Mouse (Mus musculus) T-helper 2 cell (primary cell): Measurements from ENCODE around the gene Syt17.

Source experiments
- in situ Hi-C: fragments of 300-600 bp; cut with MboI, MseI; formaldehyde crosslinking; loops from one replicate; pipeline ENCODE4 v1.15.1; 2025; ENCODE audit warnings: high pct_unique_total_duplicates

Syt17 gene

DNA sequence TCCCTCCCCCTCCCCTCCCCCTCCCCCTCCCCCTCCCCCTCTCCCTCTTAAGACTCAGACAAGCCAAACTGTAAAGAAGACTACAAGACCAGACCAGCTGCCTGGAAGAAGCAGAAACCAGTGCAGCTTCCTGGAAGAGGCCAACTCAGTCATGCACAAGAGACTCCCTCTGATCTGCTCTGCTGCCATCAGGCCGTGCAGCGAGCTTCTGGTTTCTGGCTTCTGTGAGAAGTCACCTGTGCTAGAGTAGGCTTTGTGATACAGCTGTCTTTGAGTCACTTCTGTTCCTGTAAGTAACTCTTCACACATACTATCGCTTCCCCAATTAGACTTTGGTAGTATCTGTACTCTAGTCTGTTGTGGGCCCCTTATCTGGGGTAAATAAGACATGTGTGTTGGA, 68.0 kb downstream of the Syt17 start:
- in situ Hi-C loops, result no loop called here

DNA sequence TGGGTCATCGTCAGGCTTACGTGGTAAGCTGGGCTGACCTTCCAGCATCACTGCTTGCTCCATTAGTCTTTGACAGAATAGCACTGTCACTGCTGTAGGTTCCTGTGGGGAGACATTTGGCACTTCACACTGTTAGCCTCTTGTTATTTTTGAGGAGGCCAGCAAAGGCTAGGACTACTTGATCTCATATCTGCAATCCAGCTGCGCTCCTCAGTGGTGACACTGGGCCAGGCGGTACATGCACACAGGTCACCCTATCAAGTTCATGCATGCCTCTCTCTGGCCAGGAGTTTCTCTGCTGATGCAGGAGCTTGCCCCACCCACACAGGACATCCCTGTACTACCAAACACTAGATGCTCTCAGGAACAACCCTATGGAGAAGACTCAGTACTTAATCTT, 71.4 kb downstream of the Syt17 start:
- in situ Hi-C loops, result no loop called here

DNA sequence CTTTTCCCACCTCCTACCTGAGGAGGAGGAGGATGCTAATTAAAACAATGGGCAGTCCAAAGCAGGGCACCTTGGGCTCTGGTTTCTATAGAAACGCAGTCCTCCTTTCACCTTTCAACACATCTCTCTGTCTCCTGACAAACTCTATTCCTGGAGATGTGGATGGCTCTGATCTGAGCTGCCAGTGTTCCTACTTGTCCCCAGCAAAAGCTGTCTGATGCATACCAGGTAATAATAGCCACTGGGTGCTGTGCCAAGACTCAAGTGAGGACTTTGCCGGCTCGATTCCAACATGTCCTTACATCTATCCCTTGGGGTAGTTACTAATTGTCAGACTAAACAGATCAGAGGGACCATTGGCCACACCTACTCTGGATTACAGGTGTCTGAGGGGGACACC, 72.7 kb downstream of the Syt17 start:
- in situ Hi-C loops, result no loop called here

DNA sequence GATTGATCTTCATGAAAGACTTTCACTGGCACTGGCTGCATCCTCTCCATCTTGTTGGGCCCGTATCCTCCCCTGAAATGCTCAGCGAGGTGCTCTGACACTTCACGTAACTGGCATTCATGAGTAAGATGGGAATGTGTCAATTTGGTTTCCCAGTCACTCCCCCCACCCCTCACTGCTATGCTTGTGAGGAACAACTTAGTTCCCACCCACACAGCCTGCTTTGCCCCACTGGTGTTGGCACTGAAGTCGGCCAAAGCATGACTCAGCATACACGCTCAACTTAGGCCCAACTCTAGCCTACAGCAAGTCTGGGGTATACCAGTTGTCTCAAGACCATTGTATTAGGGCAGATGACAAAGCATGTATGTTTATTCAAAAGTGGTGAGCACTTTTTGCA, 76.7 kb downstream of the Syt17 start:
- in situ Hi-C loops, result loop anchor here (25.0 kb wide), 1 partner anchor 659 kb away; no protein-coding TSS in a partner anchor

DNA sequence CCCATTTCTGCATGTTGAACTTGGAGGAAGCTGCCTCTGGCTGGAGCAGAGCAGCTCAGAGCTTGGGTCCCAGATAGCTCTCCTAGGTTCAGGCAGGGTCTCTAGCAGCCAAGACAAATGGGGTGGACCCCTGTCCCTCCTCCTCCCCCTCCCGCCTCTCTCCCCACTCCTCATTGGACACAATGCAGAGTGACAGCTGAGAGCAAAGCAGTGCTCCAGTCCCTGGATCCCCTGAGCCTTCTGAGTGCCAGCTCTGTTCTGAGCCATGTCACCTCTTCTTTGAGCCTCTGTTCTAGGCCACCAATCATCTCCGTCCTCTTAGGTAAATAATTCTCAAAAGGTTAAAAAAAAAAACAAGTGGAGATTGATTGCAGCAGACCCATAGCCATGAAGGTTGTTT, 78.3 kb downstream of the Syt17 start:
- in situ Hi-C loops, result loop anchor here (25.0 kb wide), 1 partner anchor 657 kb away; no protein-coding TSS in a partner anchor

DNA sequence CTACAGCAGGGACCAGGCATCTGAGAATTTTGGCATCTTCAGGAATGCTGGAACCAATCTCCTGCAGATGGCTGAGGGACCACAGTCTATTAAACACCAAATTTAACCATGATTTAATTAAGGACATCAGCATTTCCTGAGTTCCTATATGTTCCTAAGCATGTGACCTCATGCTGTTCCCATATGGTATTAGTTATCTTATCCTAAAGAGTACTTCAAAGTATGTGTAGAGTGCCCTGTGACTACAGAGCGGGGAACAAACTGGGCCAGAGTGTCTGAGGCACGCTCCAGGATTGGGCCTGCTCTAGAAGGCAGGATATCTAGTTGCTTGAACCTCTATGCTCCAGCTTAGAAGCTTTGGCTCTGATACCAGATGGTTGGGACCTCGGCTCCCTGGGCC, 82.1 kb downstream of the Syt17 start:
- in situ Hi-C loops, result loop anchor here (25.0 kb wide), 1 partner anchor 654 kb away; no protein-coding TSS in a partner anchor

DNA sequence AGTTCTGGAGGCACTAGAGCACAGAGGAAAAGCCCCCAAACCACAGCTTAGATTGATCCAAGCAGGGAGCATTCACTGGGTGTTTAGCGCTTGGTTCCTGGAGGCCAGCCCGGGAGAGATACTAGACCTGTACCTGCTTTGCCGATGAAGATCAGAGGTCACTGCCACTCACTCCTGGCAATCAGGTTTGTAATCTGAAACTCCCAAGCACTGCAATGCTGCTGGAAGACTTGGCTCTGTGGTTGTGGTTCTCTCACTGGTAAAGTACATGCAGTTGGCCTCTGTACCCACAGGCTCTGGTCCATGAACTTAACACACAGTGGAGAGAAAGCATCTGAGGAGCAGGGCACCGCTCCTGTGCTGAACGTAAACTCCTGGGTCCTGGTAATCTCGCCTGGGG, 82.8 kb downstream of the Syt17 start:
- in situ Hi-C loops, result loop anchor here (25.0 kb wide), 1 partner anchor 653 kb away; no protein-coding TSS in a partner anchor

DNA sequence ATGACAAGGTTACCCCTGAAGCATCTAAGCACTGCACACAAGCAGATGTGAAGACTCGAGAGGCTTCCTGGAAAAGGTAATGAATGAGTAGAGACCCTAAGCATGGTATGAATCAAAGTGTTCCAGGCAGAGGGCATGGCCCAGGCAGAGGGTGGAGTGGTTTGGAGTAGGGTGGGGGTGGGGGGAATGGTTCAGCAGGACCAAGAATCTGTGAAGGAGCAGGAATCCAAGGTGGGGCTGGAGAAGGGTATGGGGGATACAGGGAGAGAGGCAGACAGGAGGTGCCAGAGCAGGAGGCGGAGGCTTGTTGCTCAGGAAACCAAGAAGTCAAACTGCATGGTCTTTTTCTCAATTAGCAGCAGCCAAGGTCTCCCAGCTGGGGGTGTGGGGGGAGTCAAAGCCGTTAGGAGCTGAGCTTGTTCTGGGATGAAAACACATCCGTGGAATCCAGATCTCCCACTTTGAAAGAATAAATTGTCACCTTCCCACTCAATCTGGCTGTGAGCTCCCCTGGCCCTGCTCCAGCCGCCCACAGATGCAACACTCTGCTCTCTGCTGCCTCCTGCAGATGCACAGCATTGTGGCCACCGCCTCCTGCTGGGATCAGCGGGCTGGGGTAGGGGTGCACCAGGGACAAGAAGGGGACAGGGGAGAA, 83.5 kb downstream of the Syt17 start:
- in situ Hi-C loops, result loop anchor here (25.0 kb wide), 1 partner anchor 652 kb away; no protein-coding TSS in a partner anchor

DNA sequence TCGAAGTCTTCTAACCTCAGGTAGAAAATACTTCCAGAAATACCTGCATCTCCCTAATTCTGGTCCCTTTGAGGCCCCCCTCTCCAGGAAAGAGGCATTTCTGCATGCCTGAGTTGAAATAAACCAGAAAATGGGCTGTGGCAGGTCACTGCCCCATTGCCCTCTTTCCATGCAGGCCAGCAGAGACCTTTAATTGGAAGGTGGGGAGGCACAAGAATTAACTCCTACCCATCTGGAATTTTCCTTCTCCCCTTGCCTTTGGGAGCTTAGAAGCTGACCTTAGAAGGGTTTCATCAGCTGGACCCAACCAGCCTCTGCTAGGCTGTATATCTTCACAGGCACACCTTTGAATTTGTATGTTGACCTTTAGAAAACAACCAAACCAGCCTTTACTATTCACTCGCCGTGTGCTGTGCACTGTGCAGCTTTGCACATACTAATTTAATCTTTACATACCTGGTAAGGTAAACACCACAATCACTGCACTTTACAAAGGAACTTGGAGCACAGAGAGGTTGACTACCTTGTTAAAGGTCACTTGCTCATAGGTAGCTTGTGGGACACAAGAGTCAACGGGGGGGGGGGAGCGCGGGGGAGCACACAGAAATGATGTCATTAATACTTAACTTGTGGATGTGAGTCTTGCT, 84.3 kb downstream of the Syt17 start:
- in situ Hi-C loops, result loop anchor here (25.0 kb wide), 1 partner anchor 651 kb away; no protein-coding TSS in a partner anchor

DNA sequence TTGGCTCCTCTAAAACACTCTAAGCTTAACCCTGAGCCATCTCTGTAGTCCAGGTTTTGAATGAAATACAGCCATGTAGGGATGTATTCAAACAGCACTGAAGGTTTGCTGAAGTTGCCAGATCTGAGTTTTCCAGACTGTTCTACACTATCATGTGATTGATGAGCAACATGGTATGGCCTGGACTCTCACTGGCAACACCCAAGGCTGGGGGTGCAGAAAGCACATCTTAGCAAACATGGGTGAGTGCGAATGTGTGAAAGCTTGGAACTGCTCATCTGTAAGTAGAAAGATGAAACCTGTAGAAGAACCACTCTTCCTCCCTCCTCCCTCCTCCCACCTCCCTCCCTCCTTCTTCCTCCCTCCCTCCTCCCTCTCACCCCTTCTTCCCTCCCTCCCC, 85.1 kb downstream of the Syt17 start:
- in situ Hi-C loops, result loop anchor here (25.0 kb wide), 1 partner anchor 651 kb away; no protein-coding TSS in a partner anchor

DNA sequence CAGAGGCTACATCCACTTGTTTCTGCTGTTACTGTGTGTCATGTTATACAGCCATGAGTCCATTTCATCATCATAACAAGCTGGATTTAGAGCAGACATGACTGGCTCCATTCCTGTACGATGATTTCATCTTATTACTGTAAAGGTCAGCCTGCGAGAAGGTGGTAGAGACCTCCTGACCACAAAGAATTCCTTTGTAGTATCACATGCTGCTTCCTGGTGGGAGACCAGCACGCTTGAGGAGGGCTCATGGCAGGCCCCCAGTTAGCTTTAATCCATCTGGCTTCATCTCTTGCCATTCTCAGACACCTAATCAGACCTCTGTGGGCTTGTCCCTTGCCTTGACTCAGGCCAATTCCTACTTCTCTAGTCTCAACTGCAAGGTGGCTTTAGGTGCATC, 85.8 kb downstream of the Syt17 start:
- in situ Hi-C loops, result loop anchor here (25.0 kb wide), 1 partner anchor 650 kb away; no protein-coding TSS in a partner anchor

DNA sequence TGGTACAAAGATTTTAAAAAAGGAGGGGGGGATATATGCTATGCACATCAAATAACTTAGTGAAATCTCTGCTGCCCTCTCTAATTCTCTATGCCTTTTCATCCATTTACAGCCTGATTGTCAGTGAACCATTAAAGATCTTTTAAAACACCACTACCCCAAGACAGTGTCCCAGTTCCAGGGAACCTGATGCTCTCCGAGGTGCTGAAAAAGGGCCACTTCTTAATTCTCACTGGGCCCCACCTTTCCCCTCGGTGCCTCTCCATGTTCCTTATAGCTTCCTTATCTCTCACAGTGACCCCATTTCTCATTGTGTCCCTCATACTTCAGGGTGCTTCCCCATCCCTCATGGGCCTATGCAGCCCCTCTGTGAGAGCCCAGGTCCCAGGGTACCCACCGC, 89.0 kb downstream of the Syt17 start:
- in situ Hi-C loops, result loop anchor here (25.0 kb wide), 1 partner anchor 647 kb away; no protein-coding TSS in a partner anchor

DNA sequence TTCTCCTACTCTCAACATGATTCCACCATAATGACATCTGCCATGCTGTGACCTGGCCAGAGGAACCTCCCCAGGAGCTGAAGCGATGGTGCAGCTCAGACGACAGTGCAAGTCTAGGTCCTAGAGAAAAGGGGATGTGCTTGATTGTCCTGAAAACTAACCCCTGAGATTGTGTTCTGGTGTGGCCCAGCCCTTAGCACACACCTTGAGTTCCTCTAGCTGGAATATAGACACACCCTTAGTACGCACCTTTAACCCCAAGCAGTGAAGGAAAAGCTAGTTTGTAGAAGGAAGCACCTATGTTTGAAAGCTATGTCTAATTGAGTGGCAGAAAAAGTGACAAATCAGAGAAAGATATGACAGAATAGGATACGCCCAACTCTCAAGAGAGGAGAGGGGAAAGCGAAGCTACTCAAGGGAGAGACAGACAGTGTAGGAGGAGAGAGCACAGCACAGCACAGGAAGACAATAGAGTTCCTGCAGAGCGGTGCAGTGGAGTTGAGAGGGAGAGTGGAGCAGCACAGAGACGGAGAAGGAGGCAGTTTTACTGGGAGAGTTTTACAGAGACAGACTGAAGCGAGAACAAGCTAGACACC, 91.5 kb downstream of the Syt17 start:
- in situ Hi-C loops, result loop anchor here (25.0 kb wide), 1 partner anchor 644 kb away; no protein-coding TSS in a partner anchor

DNA sequence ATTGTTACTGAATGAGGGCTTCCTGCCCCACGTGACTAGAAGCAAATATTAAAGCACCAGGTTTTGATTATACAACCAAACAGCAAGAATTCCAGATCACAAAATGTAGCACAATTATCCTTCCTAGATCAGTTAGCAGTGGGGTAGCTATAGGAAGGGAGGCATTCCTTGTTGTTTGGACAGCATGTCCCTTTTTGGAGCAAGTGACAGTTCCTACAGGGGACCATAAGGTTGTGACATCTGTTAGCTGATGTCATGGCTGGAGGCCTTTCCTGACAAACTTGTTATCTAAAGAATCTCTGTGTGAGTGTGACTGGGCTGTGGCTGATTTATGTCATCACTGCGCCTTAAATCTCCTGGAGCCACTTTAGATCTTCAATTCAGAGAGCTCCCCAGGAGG, 97.2 kb downstream of the Syt17 start:
- in situ Hi-C loops, result loop anchor here (25.0 kb wide), 1 partner anchor 639 kb away; no protein-coding TSS in a partner anchor

DNA sequence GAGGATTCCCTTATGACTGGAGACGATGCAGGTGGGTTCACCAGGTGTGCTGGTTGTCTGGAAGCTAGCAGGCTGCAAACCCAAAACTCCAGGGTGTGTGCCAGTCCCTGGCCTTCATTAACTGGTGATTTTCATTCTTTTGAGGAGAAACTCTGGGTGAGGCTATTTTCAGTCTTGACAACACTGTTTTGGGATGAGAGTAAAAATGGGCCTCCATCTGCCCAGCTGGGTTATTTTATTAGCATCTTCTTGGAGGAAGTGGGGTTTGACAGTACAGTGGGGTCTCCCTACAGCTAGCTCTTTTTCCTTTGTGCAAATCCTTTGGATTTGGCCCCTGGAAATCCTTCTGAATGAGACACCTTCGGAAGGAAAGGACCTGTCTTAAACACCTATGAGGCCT, 101.1 kb downstream of the Syt17 start:
- in situ Hi-C loops, result no loop called here

DNA sequence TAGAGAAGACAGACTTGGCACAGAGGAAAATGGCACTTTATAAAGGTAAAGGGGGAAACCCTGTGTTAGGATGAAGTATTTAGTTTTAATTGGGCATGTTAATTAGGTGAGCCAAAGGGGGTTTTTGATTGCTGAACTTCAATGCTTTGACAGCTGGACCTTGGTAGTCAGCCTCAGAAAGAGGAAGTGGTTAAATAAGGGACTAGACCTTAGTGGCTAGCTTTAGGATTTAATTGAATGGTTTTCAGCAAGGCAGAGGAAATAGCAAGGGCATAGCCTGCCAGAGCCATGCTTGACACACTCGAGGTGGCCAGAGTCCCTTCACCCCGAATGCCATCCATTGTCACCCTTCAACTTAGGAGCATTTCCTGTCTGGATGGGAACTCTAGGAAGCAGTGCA, 101.6 kb downstream of the Syt17 start:
- in situ Hi-C loops, result no loop called here

DNA sequence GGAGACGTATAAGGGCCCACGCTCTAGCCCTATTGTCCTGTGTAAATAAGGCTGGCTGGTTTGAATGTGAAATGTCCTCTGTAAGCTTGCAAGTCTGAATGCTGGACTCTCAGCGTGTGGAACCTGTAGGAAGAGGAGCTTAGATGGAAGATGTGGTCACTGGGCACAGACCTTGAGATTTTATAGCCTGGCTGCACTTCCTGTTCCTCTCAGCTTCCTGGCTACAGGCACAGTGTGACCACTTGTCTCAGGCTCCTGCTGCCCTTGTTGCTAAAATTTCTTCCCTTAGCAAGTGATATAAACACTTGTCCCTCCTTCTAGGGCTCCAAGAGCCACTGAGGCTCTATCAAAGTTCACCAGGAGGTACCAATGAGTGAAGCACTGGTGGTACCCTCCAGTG, 102.6 kb downstream of the Syt17 start:
- in situ Hi-C loops, result no loop called here

DNA sequence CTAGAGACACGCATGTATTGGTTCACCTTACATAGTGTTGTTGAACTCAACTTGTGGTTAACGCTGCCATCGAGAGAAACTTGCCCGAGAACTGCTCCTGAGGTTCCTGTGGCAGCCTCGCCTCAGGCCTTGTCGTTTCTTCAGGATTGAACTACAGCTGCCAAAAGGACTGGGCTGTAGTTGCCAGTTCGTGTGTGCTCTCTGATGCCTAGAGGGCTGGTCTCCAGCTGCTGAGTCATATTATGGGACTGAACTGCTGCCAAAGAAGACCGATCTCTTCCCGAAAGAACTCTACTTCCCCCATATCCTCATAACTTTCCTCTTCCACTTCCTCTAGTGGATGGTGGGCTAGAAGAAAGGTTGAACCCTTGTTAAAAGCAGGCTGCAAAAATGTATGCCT, 103.3 kb downstream of the Syt17 start:
- in situ Hi-C loops, result no loop called here
